Comparison of ENCODE assay signal across 8 mouse cellular contexts in genomic region chr1:155416147-155416700, GRCm38 (mm10). TPM values are rescaled to one million over a fixed set of nuclear protein-coding genes. Genes with fewer than 3 reads are reported as not detected.
DNase-seq lines count a peak whose midpoint lies in the region; ATAC-seq and TF ChIP-seq lines count a peak whose summit lies in the region.

No protein-coding gene starts in this region.

- peak overlapping the region; percentile 82 for H3K4me3 ChIP-seq in cortical plate, adult 2 months (ENCODE audit: insufficient read depth, low read length)
- H3K4me3 ChIP-seq in limb, embryonic 12.5 days (replicated peaks) = peak overlapping the region; percentile 92
- peak overlapping the region; percentile 95 for H3K4me3 ChIP-seq in stomach, embryonic 14.5 days (ENCODE audit: low read depth, low read length)

- H3K27me3 ChIP-seq in limb, embryonic 12.5 days = no peaks in the 10 kb centered on the region
- H3K27me3 ChIP-seq in stomach, embryonic 14.5 days (ENCODE audit: control insufficient read depth, insufficient read depth, low read length) = no peaks in the 10 kb centered on the region

- H3K4me1 ChIP-seq in cortical plate, adult 2 months (ENCODE audit: control insufficient read depth, insufficient read depth, low read length) = no peaks in the 10 kb centered on the region
- peaks cover 3% of the 10 kb centered on the region; the same call in 1 of the 2 replicates for H3K4me1 ChIP-seq in limb, embryonic 12.5 days (replicated peaks)
- 0 out of 2 replicates have a peak, but pooled peaks cover 3% of the 10 kb centered on the region for H3K4me1 ChIP-seq in stomach, embryonic 14.5 days (ENCODE audit: control insufficient read depth, insufficient read depth, low read length)

- no peak overlapping the region for H3K27ac ChIP-seq in cortical plate, adult 2 months (ENCODE audit: insufficient read depth, low read length)
- H3K27ac ChIP-seq in limb, embryonic 12.5 days = no peak overlapping the region
- peak overlapping the region; percentile 76; the same call in 1 of the 2 replicates for H3K27ac ChIP-seq in stomach, embryonic 14.5 days (ENCODE audit: low read length)

- H3K4me2 ChIP-seq in limb, embryonic 12.5 days = peak overlapping the region; percentile 80
- H3K4me2 ChIP-seq in stomach, embryonic 14.5 days (replicated peaks; ENCODE audit: low read depth, low read length) = peak overlapping the region; percentile 82

- DNase-seq in retina, embryonic 14.5 days (ENCODE audit: low spot score) = peak; percentile 10
- DNase-seq in retina, postnatal 1 day = no peak
- no peak for DNase-seq in gastrocnemius, adult 18-20 months (ENCODE audit: low spot score)
- no peak for DNase-seq in yolk sac, embryonic 10.5 days (ENCODE audit: low spot score)
- DNase-seq in embryo, embryonic 10.5 days (ENCODE audit: low spot score) = no peak

- no peaks in the 10 kb centered on the region for H3K9me3 ChIP-seq in limb, embryonic 12.5 days
- no peaks in the 10 kb centered on the region for H3K9me3 ChIP-seq in stomach, embryonic 14.5 days (ENCODE audit: control insufficient read depth, low read depth, low read length)

- peak overlapping the region; percentile 84 for H3K9ac ChIP-seq in limb, embryonic 12.5 days (replicated peaks)
- peak overlapping the region; percentile 55 for H3K9ac ChIP-seq in stomach, embryonic 14.5 days (replicated peaks; ENCODE audit: low read depth, low read length)

- WGBS in limb, embryonic 12.5 days = 7% methylated on average over 6 of the region's 6 CpGs
- 4% methylated on average over 6 of the region's 6 CpGs for WGBS in stomach, embryonic 14.5 days

- no peak for TF ChIP-seq CTCF in cortical plate, adult 2 months (IDR thresholded peaks at IDR 0.05; ENCODE audit: extremely low read depth, insufficient read depth, low read length)

- no peaks in the 10 kb centered on the region for H3K36me3 ChIP-seq in limb, embryonic 12.5 days
- H3K36me3 ChIP-seq in stomach, embryonic 14.5 days (ENCODE audit: control insufficient read depth, insufficient read depth, low read length) = no peaks in the 10 kb centered on the region

- no peak for TF ChIP-seq POLR2A in cortical plate, adult 2 months (IDR thresholded peaks at IDR 0.05; ENCODE audit: extremely low read depth, insufficient read depth, low read length)

- ATAC-seq in limb, embryonic 12.5 days (ENCODE audit: insufficient number of reproducible peaks, insufficient read depth, low FRiP score, low TSS enrichment, low read depth) = no peak
- no peak for ATAC-seq in stomach, embryonic 14.5 days (ENCODE audit: insufficient number of reproducible peaks, insufficient read depth, low FRiP score, low read depth)

RNA-seq across cellular contexts. Expression of gene Xpr1, which starts 1.0 kb away (rescaled TPM):
- 37.6 and 37.9 TPM in 2 replicates for polyA plus RNA-seq in cortical plate, adult 2 months (2012; rRNA removed)
- 8.6 and 9.6 TPM in 2 replicates for polyA plus RNA-seq in limb, embryonic 12.5 days (2016; fragmentation: Nextera tagmentation; extraction: Ambion mirVana)
- 9.5 and 12.5 TPM in 2 replicates for polyA plus RNA-seq in stomach, embryonic 14.5 days (2014; fragmentation: Nextera tagmentation; extraction: Ambion mirVana)
- 10 to 100 TPM; 76.3 to 80.7 TPM for total RNA-seq in gastrocnemius, adult 18-20 months (2021)
